Mouse (Mus musculus) embryonic facial prominence, embryonic 10.5 days (tissue): Measurements from ENCODE around the gene Invs. TPM values are rescaled to one million over a fixed set of nuclear protein-coding genes. Genes with fewer than 3 reads are reported as not detected.

ENCODE experiments used
- DNase-seq: peaks from one replicate; pipeline ENCODE4 v3.0.0-alpha.2; 2017; ENCODE audit warnings: low spot score
- H3K27ac ChIP-seq: fragments of 300-500 bp; sonication (generic); replicated peaks from 2 replicates; pipeline ENCODE4 v1.5.1; 2016; ENCODE audit warnings: mild to moderate bottlenecking
- H3K27me3 ChIP-seq: fragments of 300-500 bp; sonication (generic); replicated peaks from 2 replicates; pipeline ENCODE4 v1.6.1; 2016; ENCODE audit warnings: low read depth, mild to moderate bottlenecking; ENCODE audit not compliant: poor library complexity, severe bottlenecking
- H3K36me3 ChIP-seq: fragments of 300-500 bp; sonication (generic); replicated peaks from 2 replicates; pipeline ENCODE4 v1.6.1; 2016; ENCODE audit warnings: mild to moderate bottlenecking, moderate library complexity
- H3K4me1 ChIP-seq: fragments of 300-500 bp; sonication (generic); 2 replicates; pipeline ENCODE4 v1.6.1; 2016
- H3K4me3 ChIP-seq: fragments of 300-500 bp; sonication (generic); 2 replicates; pipeline ENCODE4 v1.5.1; 2016; ENCODE audit warnings: mild to moderate bottlenecking, moderate library complexity
- H3K9me3 ChIP-seq: fragments of 300-500 bp; sonication (generic); 2 replicates; pipeline ENCODE4 v1.6.1; 2016; ENCODE audit warnings: mild to moderate bottlenecking
- WGBS: fragments of 180-500 bp; shearing (Covaris S2); methylation state at CpG from one replicate; pipeline ENCODE4 v1.1.7; 2016; 5-methylcytosine and 5-hydroxymethylcytosine counted together
- polyA plus RNA-seq: library from polyadenylated mRNA; unstranded; fragments of >200 nt; fragmentation: Nextera tagmentation; extraction: Ambion mirVana; gene quantifications from 2 replicates; pipeline ENCODE4 v1.2.1, GENCODE M21; 2016

Gene Invs
- polyA plus RNA-seq, 1 experiment from 2014 or later, result 10.2 TPM

GRCm38 (mm10) chr4:48418831-48419468, 139.4 kb downstream of the Invs start:
- 91% methylated on average over 8 of the region's 8 CpGs for WGBS
- no peak overlapping the region for H3K4me3 ChIP-seq
- no peaks in the 10 kb centered on the region for H3K27me3 ChIP-seq
- H3K36me3 ChIP-seq, result peaks cover 42% of the 10 kb centered on the region
- H3K27ac ChIP-seq, result no peak overlapping the region
- DNase-seq, result no peak
- H3K4me1 ChIP-seq, result no peaks in the 10 kb centered on the region
- H3K9me3 ChIP-seq, result no peaks in the 10 kb centered on the region

- DNase-seq, result no peak
Observed at GRCm38 (mm10) chr4:48422633-48423032, 143.1 kb downstream of the Invs start.

DNA sequence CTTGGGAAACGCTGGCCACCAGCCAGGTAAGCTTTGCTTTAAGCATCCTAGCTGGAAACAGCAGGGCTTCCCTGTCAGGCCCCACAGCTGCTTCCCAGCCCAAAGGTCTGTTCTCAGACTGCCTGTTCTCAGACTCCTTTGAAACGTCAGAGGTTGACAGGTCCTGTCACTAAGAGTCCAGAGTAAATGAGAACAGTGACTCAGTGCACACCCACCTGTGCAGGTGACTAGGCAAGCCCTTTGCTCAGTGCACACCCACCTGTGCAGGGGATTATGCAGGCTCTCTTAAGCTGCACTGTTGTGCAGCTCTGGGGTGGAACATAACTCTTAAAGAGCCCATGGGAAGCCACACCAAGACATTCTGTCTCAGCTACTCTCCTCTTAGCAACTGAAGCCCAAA, 144.2 kb downstream of the Invs start:
- H3K27me3 ChIP-seq, result no peaks in the 10 kb centered on the region
- 52% methylated on average over 2 of the region's 2 CpGs for WGBS
- no peaks in the 10 kb centered on the region for H3K9me3 ChIP-seq
- H3K4me1 ChIP-seq, result no peaks in the 10 kb centered on the region
- H3K27ac ChIP-seq, result no peak overlapping the region
- H3K36me3 ChIP-seq, result peaks cover 74% of the 10 kb centered on the region
- H3K4me3 ChIP-seq, result no peak overlapping the region
- DNase-seq, result no peak

More at GRCm38 (mm10) chr4:48422633-48423032, 143.1 kb downstream of the Invs start:
- no peak overlapping the region for H3K4me3 ChIP-seq
- H3K4me1 ChIP-seq, result no peaks in the 10 kb centered on the region
- H3K27ac ChIP-seq, result no peak overlapping the region
- 92% methylated on average over 1 of the region's 1 CpGs for WGBS
- peaks cover 67% of the 10 kb centered on the region for H3K36me3 ChIP-seq
- no peaks in the 10 kb centered on the region for H3K27me3 ChIP-seq
- no peaks in the 10 kb centered on the region for H3K9me3 ChIP-seq

GRCm38 (mm10) chr4:48427413-48427812, 147.9 kb downstream of the Invs start:
- DNase-seq, result no peak
- no peak overlapping the region for H3K27ac ChIP-seq
- WGBS, result 93% methylated on average over 3 of the region's 3 CpGs
- H3K4me1 ChIP-seq, result no peaks in the 10 kb centered on the region
- H3K27me3 ChIP-seq, result no peaks in the 10 kb centered on the region
- no peak overlapping the region for H3K4me3 ChIP-seq
- no peaks in the 10 kb centered on the region for H3K9me3 ChIP-seq
- peaks cover 87% of the 10 kb centered on the region for H3K36me3 ChIP-seq

DNA sequence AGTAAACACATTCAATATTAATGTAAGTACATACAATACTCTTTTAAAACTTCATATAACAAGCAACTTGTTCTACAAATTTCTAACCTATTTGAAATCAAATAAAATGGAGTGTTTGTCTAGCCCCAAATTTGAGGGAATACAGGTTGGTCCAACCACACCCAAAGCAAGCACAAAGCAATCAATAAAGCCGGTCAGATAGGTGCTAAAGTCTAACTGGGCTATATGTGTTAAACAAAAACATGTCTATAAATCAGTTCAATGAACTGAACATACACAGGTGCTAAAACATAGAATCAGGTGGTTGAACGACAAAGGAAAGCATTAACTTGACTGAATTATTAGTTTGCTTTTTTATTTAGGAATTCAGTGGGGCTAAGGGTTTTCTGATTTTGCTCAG, 148.5 kb downstream of the Invs start:
- no peaks in the 10 kb centered on the region for H3K27me3 ChIP-seq
- no peak for DNase-seq
- no peaks in the 10 kb centered on the region for H3K4me1 ChIP-seq
- H3K36me3 ChIP-seq, result peaks cover 87% of the 10 kb centered on the region
- H3K4me3 ChIP-seq, result no peak overlapping the region
- H3K27ac ChIP-seq, result no peak overlapping the region
- no peaks in the 10 kb centered on the region for H3K9me3 ChIP-seq
- WGBS, result 93% methylated on average over 2 of the region's 2 CpGs

GRCm38 (mm10) chr4:48454106-48454773, 174.7 kb downstream of the Invs start:
- DNase-seq, result no peak
- H3K36me3 ChIP-seq, result peaks cover 99% of the 10 kb centered on the region
- no peak overlapping the region for H3K4me3 ChIP-seq
- H3K4me1 ChIP-seq, result no peaks in the 10 kb centered on the region
- 96% methylated on average over 2 of the region's 2 CpGs for WGBS
- no peaks in the 10 kb centered on the region for H3K27me3 ChIP-seq
- no peak overlapping the region for H3K27ac ChIP-seq
- no peaks in the 10 kb centered on the region for H3K9me3 ChIP-seq

GRCm38 (mm10) chr4:48458436-48458835, 178.9 kb downstream of the Invs start:
- H3K9me3 ChIP-seq, result no peaks in the 10 kb centered on the region
- H3K4me3 ChIP-seq, result no peak overlapping the region
- H3K27ac ChIP-seq, result no peak overlapping the region
- peaks cover 98% of the 10 kb centered on the region for H3K36me3 ChIP-seq
- DNase-seq, result no peak
- H3K27me3 ChIP-seq, result no peaks in the 10 kb centered on the region
- no peaks in the 10 kb centered on the region for H3K4me1 ChIP-seq
- 96% methylated on average over 6 of the region's 6 CpGs for WGBS

GRCm38 (mm10) chr4:48461060-48461459, 181.5 kb downstream of the Invs start:
- peaks cover 92% of the 10 kb centered on the region for H3K36me3 ChIP-seq
- no peak overlapping the region for H3K27ac ChIP-seq
- 84% methylated on average over 1 of the region's 1 CpGs for WGBS
- no peaks in the 10 kb centered on the region for H3K9me3 ChIP-seq
- DNase-seq, result no peak
- no peak overlapping the region for H3K4me3 ChIP-seq
- no peaks in the 10 kb centered on the region for H3K27me3 ChIP-seq
- H3K4me1 ChIP-seq, result no peaks in the 10 kb centered on the region

- 57% methylated on average over 1 of the region's 1 CpGs for WGBS
- H3K27me3 ChIP-seq, result no peaks in the 10 kb centered on the region
- H3K4me1 ChIP-seq, result peaks cover 16% of the 10 kb centered on the region
- H3K36me3 ChIP-seq, result peaks cover 39% of the 10 kb centered on the region
- DNase-seq, result no peak
- peak overlapping the region; percentile 98 for H3K4me3 ChIP-seq
- H3K9me3 ChIP-seq, result no peaks in the 10 kb centered on the region
- H3K27ac ChIP-seq, result no peak overlapping the region
Observed at GRCm38 (mm10) chr4:48470977-48471376, 191.4 kb downstream of the Invs start.

- Histone ChIP-seq H3K4me3 (peak overlapping the region; percentile 98), H3K9me3 (no peaks in the 10 kb centered on the region), H3K4me1 (peaks cover 16% of the 10 kb centered on the region), H3K27ac (peak overlapping the region; percentile 97), H3K27me3 (no peaks in the 10 kb centered on the region), H3K36me3 (peaks cover 26% of the 10 kb centered on the region)
- WGBS, result 19% methylated on average over 12 of the region's 12 CpGs
- DNase-seq, result no peak
Observed at GRCm38 (mm10) chr4:48472052-48472791, 192.7 kb downstream of the Invs start.

GRCm38 (mm10) chr4:48472792-48473650, 193.5 kb downstream of the Invs start, which contains the start of gene Tex10:
Tex10 (minus strand) TSS chr4:48473459.
- H3K9me3 ChIP-seq, result no peaks in the 10 kb centered on the region
- H3K27me3 ChIP-seq, result no peaks in the 10 kb centered on the region
- H3K4me1 ChIP-seq, result peaks cover 16% of the 10 kb centered on the region
- peak; percentile 97 for DNase-seq
- under 1% methylated on average over 89 of the region's 89 CpGs for WGBS
- H3K27ac ChIP-seq, result peak within 1 kb of the TSS; percentile 97
- peak within 1 kb of the TSS; percentile 98 for H3K4me3 ChIP-seq
- H3K36me3 ChIP-seq, result peaks cover 18% of the 10 kb centered on the region

- WGBS, result 77% methylated on average over 2 of the region's 2 CpGs
- peak overlapping the region; percentile 97 for H3K27ac ChIP-seq
Observed at GRCm38 (mm10) chr4:48473651-48474011, 194.1 kb downstream of the Invs start.

More at GRCm38 (mm10) chr4:48473651-48474011, 194.1 kb downstream of the Invs start:
- Histone ChIP-seq H3K36me3 (peaks cover 12% of the 10 kb centered on the region), H3K9me3 (peaks cover 5% of the 10 kb centered on the region; the same call in 1 of the 2 replicates), H3K4me3 (peak overlapping the region; percentile 98), H3K4me1 (peaks cover 16% of the 10 kb centered on the region), H3K27me3 (no peaks in the 10 kb centered on the region)
- no peak for DNase-seq
